Mouse (Mus musculus) CD4-positive, CD25-positive, alpha-beta regulatory T cell (primary cell): ENCODE results near the gene Rab3ip. TPM values are rescaled to one million over a fixed set of nuclear protein-coding genes. Genes with fewer than 3 reads are reported as not detected.

ENCODE experiments used
- polyA plus RNA-seq: library from polyadenylated mRNA; unstranded; fragments of 100-300 nt; shearing (Covaris generic); gene quantifications from one replicate; pipeline ENCODE4 v1.2.1, GENCODE M21; 2017

Rab3ip gene
- 79.4 TPM for polyA plus RNA-seq

GRCm38 (mm10) chr10:116950009-116950769 is at the start of gene Rab3ip:
Gene Rab3ip, minus strand, starts transcription at chr10:116950769.

GRCm38 (mm10) chr10:116986264-116987082 is 35.9 kb upstream of the Rab3ip start, which contains the start of gene Best3:
Gene Best3, plus strand, starts transcription at chr10:116986314.

GRCm38 (mm10) chr10:116972509-116972908 is 21.9 kb upstream of the Rab3ip start, which contains the start of gene Gm10271:
Gene Gm10271, minus strand, starts transcription at chr10:116972609.

GRCm38 (mm10) chr10:116896336-116897177 is 54.0 kb downstream of the Rab3ip start, which contains the start of gene Myrfl:
Gene Myrfl, minus strand, starts transcription at chr10:116896919.

Other genes starting within 250 kb of the Rab3ip start
- 0.06 TPM for gene Myrfl, start 53.9 kb downstream of the Rab3ip start, polyA plus RNA-seq
- gene Gm10271, start 21.8 kb upstream of the Rab3ip start, polyA plus RNA-seq: not detected
- not detected for gene Best3, start 35.5 kb upstream of the Rab3ip start, polyA plus RNA-seq
- gene Lrrc10, start 94.6 kb upstream of the Rab3ip start, polyA plus RNA-seq: not detected
- 202 TPM for gene Cct2, start 113.0 kb upstream of the Rab3ip start, polyA plus RNA-seq
- 21.6 TPM for gene Frs2, start 197.8 kb upstream of the Rab3ip start, polyA plus RNA-seq